Mouse (Mus musculus) monocyte, adult 2 months (primary cell): ENCODE results near the gene Cggbp1.
A peak's percentile ranks its signal among the peaks of the same experiment; 100 is the strongest.
"Not testable (repeated sequence)": the region's sequence is repeated elsewhere in the genome, so short reads cannot be mapped to it uniquely, and the experiment has no call there.

Experiments
- DNase-seq, 2 experiments: peaks; one replicate each; pipeline ENCODE4 v3.0.0; 2022; ENCODE audit warnings: low spot score in 2 of 2, low read depth in 1 of 2

Cggbp1 gene

GRCm38 (mm10) chr16:64851563-64852362 is at the start of gene Cggbp1, which contains the start of gene Zfp654:
Gene Cggbp1 (plus strand): TSS chr16:64851996.
Gene Zfp654 (minus strand): TSS chr16:64851652.
- peak; percentile 99 to 100 for DNase-seq

- no peak for DNase-seq
Measured at GRCm38 (mm10) chr16:64803041-64803440, 48.8 kb upstream of the Cggbp1 start.

GRCm38 (mm10) chr16:64817094-64817765 is 34.6 kb upstream of the Cggbp1 start:
- no peak for DNase-seq

- no peak for DNase-seq
Measured at GRCm38 (mm10) chr16:64823890-64824289, 27.9 kb upstream of the Cggbp1 start.

GRCm38 (mm10) chr16:64824474-64824873 is 27.3 kb upstream of the Cggbp1 start:
- no peak for DNase-seq

GRCm38 (mm10) chr16:64830291-64830690 is 21.5 kb upstream of the Cggbp1 start:
- no peak for DNase-seq

GRCm38 (mm10) chr16:64835996-64836545 is 15.7 kb upstream of the Cggbp1 start:
- no peak for DNase-seq

GRCm38 (mm10) chr16:64836709-64837108 is 15.1 kb upstream of the Cggbp1 start:
- no peak for DNase-seq

- no peak for DNase-seq
Measured at GRCm38 (mm10) chr16:64841481-64842373, 10.1 kb upstream of the Cggbp1 start.

GRCm38 (mm10) chr16:64842374-64842729 is 9.4 kb upstream of the Cggbp1 start:
- no peak for DNase-seq

GRCm38 (mm10) chr16:64845947-64846346 is 5.8 kb upstream of the Cggbp1 start:
- no peak for DNase-seq

GRCm38 (mm10) chr16:64850287-64851084 is 1.3 kb upstream of the Cggbp1 start:
- DNase-seq = no peak

GRCm38 (mm10) chr16:64851085-64851562 is 672 bp upstream of the Cggbp1 start:
- no peak for DNase-seq

- DNase-seq = peak in 1 of 2 experiments; percentile 2
Measured at GRCm38 (mm10) chr16:64852441-64852871, 660 bp downstream of the Cggbp1 start.

- no peak for DNase-seq
Measured at GRCm38 (mm10) chr16:64852891-64853290, 1.1 kb downstream of the Cggbp1 start.

- DNase-seq = no peak
Measured at GRCm38 (mm10) chr16:64856946-64857345, 5.2 kb downstream of the Cggbp1 start.

- DNase-seq = not testable (repeated sequence)
Measured at GRCm38 (mm10) chr16:64865841-64866240, 14.0 kb downstream of the Cggbp1 start.

- no peak for DNase-seq
Measured at GRCm38 (mm10) chr16:64868613-64869012, 16.8 kb downstream of the Cggbp1 start.

- no peak for DNase-seq
Measured at GRCm38 (mm10) chr16:64869621-64870020, 17.8 kb downstream of the Cggbp1 start.

GRCm38 (mm10) chr16:64872296-64872695 is 20.5 kb downstream of the Cggbp1 start:
- DNase-seq = no peak
